Mouse (Mus musculus): Measurements from ENCODE around the gene Als2cl. TPM values are rescaled to one million over a fixed set of nuclear protein-coding genes. Genes with fewer than 3 reads are reported as not detected.

Gene Als2cl
- polyA plus RNA-seq, 1 experiment from 2014 or later, result 1.5 TPM

GRCm38 (mm10) chr9:110933850-110934437 lies 54.3 kb downstream of the Als2cl start:
- no peak overlapping the region for H3K4me3 ChIP-seq
- H3K9me3 ChIP-seq (replicated peaks), result no peaks in the 10 kb centered on the region
- H3K9ac ChIP-seq, result no peak overlapping the region
- no peak overlapping the region for H3K4me2 ChIP-seq (replicated peaks)
- H3K36me3 ChIP-seq, result no peaks in the 10 kb centered on the region
- H3K27ac ChIP-seq, result peak overlapping the region; percentile 45
- 63% methylated on average over 12 of the region's 12 CpGs for WGBS
- no peak for ATAC-seq (ENCODE audit: low FRiP score)
- H3K4me1 ChIP-seq, result no peaks in the 10 kb centered on the region; the same call in 1 of the 2 replicates
- no peaks in the 10 kb centered on the region for H3K27me3 ChIP-seq

- no peak overlapping the region for H3K27ac ChIP-seq
- no peaks in the 10 kb centered on the region for H3K27me3 ChIP-seq
- no peak overlapping the region for H3K9ac ChIP-seq
- no peaks in the 10 kb centered on the region; the same call in 1 of the 2 replicates for H3K4me1 ChIP-seq
- ATAC-seq (ENCODE audit: low FRiP score), result no peak
- WGBS, result 82% methylated on average over 7 of the region's 7 CpGs
- no peaks in the 10 kb centered on the region for H3K9me3 ChIP-seq (replicated peaks)
- no peaks in the 10 kb centered on the region for H3K36me3 ChIP-seq
- no peak overlapping the region for H3K4me3 ChIP-seq
- H3K4me2 ChIP-seq (replicated peaks), result no peak overlapping the region
Observed at GRCm38 (mm10) chr9:110935941-110936340, 56.3 kb downstream of the Als2cl start.

- H3K36me3 ChIP-seq, result no peaks in the 10 kb centered on the region
- H3K4me1 ChIP-seq, result no peaks in the 10 kb centered on the region; the same call in 1 of the 2 replicates
- no peak overlapping the region for H3K9ac ChIP-seq
- WGBS, result 62% methylated on average over 12 of the region's 12 CpGs
- no peaks in the 10 kb centered on the region for H3K27me3 ChIP-seq
- H3K4me2 ChIP-seq (replicated peaks), result no peak overlapping the region
- H3K27ac ChIP-seq, result no peak overlapping the region
- no peaks in the 10 kb centered on the region for H3K9me3 ChIP-seq (replicated peaks)
- H3K4me3 ChIP-seq, result no peak overlapping the region
- no peak for ATAC-seq (ENCODE audit: low FRiP score)
Observed at GRCm38 (mm10) chr9:110937506-110938490, 58.1 kb downstream of the Als2cl start.

DNA sequence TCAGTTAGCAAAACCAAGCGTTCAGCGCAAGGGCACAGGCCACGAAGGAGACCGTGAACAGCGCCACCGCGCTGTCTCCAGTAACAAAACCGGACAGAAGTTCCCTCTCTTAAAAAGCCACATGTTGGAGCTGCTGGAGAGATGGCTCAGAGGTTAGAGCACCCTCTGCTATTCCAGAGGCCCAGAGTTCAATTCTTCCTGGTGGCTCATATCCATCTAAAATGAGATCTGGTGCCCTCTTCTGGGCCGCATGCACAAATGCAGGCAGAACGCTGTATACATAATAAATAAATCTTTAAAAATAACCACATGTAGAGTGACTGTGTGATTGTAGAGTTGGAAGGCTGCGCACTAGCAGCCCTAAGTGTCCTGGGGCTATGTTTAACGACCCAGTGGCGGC lies 64.6 kb downstream of the Als2cl start:
- no peaks in the 10 kb centered on the region for H3K36me3 ChIP-seq
- no peak overlapping the region for H3K4me2 ChIP-seq (replicated peaks)
- H3K27me3 ChIP-seq, result peaks cover 49% of the 10 kb centered on the region
- H3K27ac ChIP-seq, result no peak overlapping the region
- H3K9me3 ChIP-seq (replicated peaks), result no peaks in the 10 kb centered on the region
- no peak overlapping the region for H3K4me3 ChIP-seq
- peaks cover 12% of the 10 kb centered on the region; the same call in 1 of the 2 replicates for H3K4me1 ChIP-seq
- H3K9ac ChIP-seq, result no peak overlapping the region
- 35% methylated on average over 13 of the region's 13 CpGs for WGBS
- no peak for ATAC-seq (ENCODE audit: low FRiP score)

DNA sequence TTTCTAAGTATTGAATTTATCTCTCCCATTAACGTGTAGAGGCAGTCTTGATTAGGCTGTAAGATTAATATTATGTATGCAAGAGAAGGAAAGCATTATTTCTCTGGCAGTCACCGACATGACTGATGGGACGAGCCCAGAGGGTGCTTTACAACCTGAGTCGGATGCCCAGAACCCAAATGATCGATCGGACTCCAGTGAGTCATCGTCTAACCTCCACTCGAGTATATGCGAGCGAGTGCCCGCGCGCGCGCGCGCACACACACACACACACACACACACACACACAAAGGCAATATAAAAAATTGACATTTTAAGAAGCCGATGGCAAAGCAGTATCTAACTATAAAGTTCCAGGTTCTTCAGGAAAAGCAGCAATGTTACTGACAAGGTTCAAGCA lies 65.7 kb downstream of the Als2cl start:
- H3K4me3 ChIP-seq, result no peak overlapping the region
- no peak overlapping the region for H3K4me2 ChIP-seq (replicated peaks)
- H3K27me3 ChIP-seq, result peaks cover 49% of the 10 kb centered on the region
- ATAC-seq (ENCODE audit: low FRiP score), result no peak
- WGBS, result 18% methylated on average over 18 of the region's 18 CpGs
- no peak overlapping the region for H3K9ac ChIP-seq
- H3K4me1 ChIP-seq, result peaks cover 12% of the 10 kb centered on the region; the same call in 1 of the 2 replicates
- no peak overlapping the region for H3K27ac ChIP-seq
- no peaks in the 10 kb centered on the region; the same call in 1 of the 2 replicates for H3K9me3 ChIP-seq (replicated peaks)
- H3K36me3 ChIP-seq, result no peaks in the 10 kb centered on the region

DNA sequence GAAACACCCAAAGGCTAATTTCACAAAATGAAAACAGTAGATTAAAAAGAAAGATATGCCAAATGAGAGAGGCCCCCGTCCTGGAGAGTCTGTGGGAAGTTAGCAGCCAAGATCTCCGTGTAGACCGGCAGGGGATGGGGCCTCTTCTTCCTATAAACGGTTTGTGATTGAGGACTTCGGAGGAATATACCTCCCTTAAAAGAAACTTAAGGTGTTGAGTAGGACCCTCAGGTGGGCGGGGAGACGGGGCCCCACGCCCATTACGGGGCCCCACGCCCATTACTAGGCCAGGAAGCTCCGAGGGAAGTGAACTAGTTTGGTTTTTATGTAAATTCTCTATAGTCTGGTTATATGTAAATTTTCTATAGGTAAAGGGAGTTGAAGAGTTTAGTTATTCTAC lies 66.3 kb downstream of the Als2cl start, which contains the start of gene Tdgf1:
Gene Tdgf1, minus strand, starts transcription at position 233 of the 400 bp plus-strand sequence.
- Histone ChIP-seq H3K9me3 (replicated peaks) (no peaks in the 10 kb centered on the region; the same call in 1 of the 2 replicates), H3K9ac (no peak within 1 kb of the TSS), H3K27me3 (peaks cover 49% of the 10 kb centered on the region), H3K4me3 (no peak within 1 kb of the TSS), H3K4me1 (peaks cover 12% of the 10 kb centered on the region; the same call in 1 of the 2 replicates), H3K4me2 (replicated peaks) (peak within 1 kb of the TSS; percentile 3; the same call in 1 of the 2 replicates), H3K36me3 (no peaks in the 10 kb centered on the region), H3K27ac (no peak within 1 kb of the TSS)
- ATAC-seq (ENCODE audit: low FRiP score), result no peak
- WGBS, result 9% methylated on average over 11 of the region's 11 CpGs

GRCm38 (mm10) chr9:110946548-110947044 lies 66.9 kb downstream of the Als2cl start:
- no peak overlapping the region for H3K4me3 ChIP-seq
- H3K4me2 ChIP-seq (replicated peaks), result peak overlapping the region; percentile 3; the same call in 1 of the 2 replicates
- H3K27me3 ChIP-seq, result peaks cover 55% of the 10 kb centered on the region
- H3K4me1 ChIP-seq, result peaks cover 12% of the 10 kb centered on the region; the same call in 1 of the 2 replicates
- WGBS, result 4% methylated on average over 20 of the region's 20 CpGs
- H3K36me3 ChIP-seq, result no peaks in the 10 kb centered on the region
- H3K27ac ChIP-seq, result no peak overlapping the region
- no peak for ATAC-seq (ENCODE audit: low FRiP score)
- H3K9me3 ChIP-seq (replicated peaks), result no peaks in the 10 kb centered on the region; the same call in 1 of the 2 replicates
- no peak overlapping the region for H3K9ac ChIP-seq

- peaks cover 12% of the 10 kb centered on the region; the same call in 1 of the 2 replicates for H3K4me1 ChIP-seq
- ATAC-seq (ENCODE audit: low FRiP score), result no peak
- no peak overlapping the region for H3K4me3 ChIP-seq
- H3K4me2 ChIP-seq (replicated peaks), result peak overlapping the region; percentile 3; the same call in 1 of the 2 replicates
- no peak overlapping the region for H3K27ac ChIP-seq
- H3K27me3 ChIP-seq, result peaks cover 61% of the 10 kb centered on the region
- no peaks in the 10 kb centered on the region; the same call in 1 of the 2 replicates for H3K9me3 ChIP-seq (replicated peaks)
- H3K9ac ChIP-seq, result no peak overlapping the region
- no peaks in the 10 kb centered on the region for H3K36me3 ChIP-seq
- WGBS, result 4% methylated on average over 6 of the region's 6 CpGs
Observed at GRCm38 (mm10) chr9:110947261-110947661, 67.6 kb downstream of the Als2cl start.

- Histone ChIP-seq H3K27me3 (peaks cover 67% of the 10 kb centered on the region), H3K27ac (no peak overlapping the region), H3K4me1 (peaks cover 12% of the 10 kb centered on the region; the same call in 1 of the 2 replicates), H3K36me3 (no peaks in the 10 kb centered on the region), H3K9me3 (replicated peaks) (no peaks in the 10 kb centered on the region; the same call in 1 of the 2 replicates), H3K9ac (no peak overlapping the region), H3K4me2 (replicated peaks) (no peak overlapping the region), H3K4me3 (no peak overlapping the region)
- 28% methylated on average over 6 of the region's 6 CpGs for WGBS
- no peak for ATAC-seq (ENCODE audit: low FRiP score)
Observed at GRCm38 (mm10) chr9:110947900-110948299, 68.2 kb downstream of the Als2cl start.

- Histone ChIP-seq H3K36me3 (no peaks in the 10 kb centered on the region), H3K4me1 (peaks cover 14% of the 10 kb centered on the region; the same call in 1 of the 2 replicates), H3K27me3 (peaks cover 65% of the 10 kb centered on the region), H3K27ac (no peak overlapping the region), H3K4me2 (replicated peaks) (no peak overlapping the region), H3K9ac (no peak overlapping the region), H3K9me3 (replicated peaks) (no peaks in the 10 kb centered on the region; the same call in 1 of the 2 replicates), H3K4me3 (no peak overlapping the region)
- 63% methylated on average over 8 of the region's 8 CpGs for WGBS
- ATAC-seq (ENCODE audit: low FRiP score), result no peak
Observed at GRCm38 (mm10) chr9:110948813-110949310, 69.2 kb downstream of the Als2cl start.

DNA sequence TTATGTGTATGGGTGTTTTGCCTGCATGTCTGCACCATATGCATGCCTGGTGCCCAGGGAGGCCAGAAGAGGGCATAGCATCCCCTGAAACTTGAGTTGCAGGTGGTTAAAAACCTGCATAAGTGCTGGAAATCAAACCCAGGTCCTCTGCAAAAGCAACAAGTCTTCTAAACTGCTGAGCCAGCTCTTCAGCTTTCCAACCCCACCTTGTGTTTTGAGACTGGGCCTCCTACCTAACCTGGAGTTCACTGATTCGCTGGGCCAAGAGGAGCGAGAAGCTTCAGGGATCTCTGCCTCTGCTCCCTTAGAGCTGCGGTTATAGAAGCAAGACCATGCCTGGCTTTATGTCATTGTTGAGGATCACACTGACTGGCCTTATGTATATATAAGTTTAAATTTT lies 70.4 kb downstream of the Als2cl start:
- no peaks in the 10 kb centered on the region; the same call in 1 of the 2 replicates for H3K9me3 ChIP-seq (replicated peaks)
- H3K27ac ChIP-seq, result no peak overlapping the region
- no peak overlapping the region for H3K4me3 ChIP-seq
- H3K4me1 ChIP-seq, result peaks cover 14% of the 10 kb centered on the region; the same call in 1 of the 2 replicates
- no peak overlapping the region for H3K9ac ChIP-seq
- H3K27me3 ChIP-seq, result peaks cover 58% of the 10 kb centered on the region
- no peaks in the 10 kb centered on the region for H3K36me3 ChIP-seq
- ATAC-seq (ENCODE audit: low FRiP score), result no peak
- H3K4me2 ChIP-seq (replicated peaks), result no peak overlapping the region
- WGBS, result 96% methylated on average over 3 of the region's 3 CpGs

All from hindbrain, embryonic 12.5 days (tissue).